Mouse (Mus musculus): ENCODE data around the gene Arhgap11a.

Gene Arhgap11a

GRCm38 (mm10) chr2:113848245-113849121 is at the start of gene Arhgap11a:
Gene Arhgap11a (minus strand): TSS chr2:113848661.
- in situ Hi-C loops (cut with MboI; ENCODE audit: unreplicated experiment in 2 of 2) = loop anchor here (10.0 to 25.0 kb wide), 5 partner anchors 814 to 1739 kb away; partner anchors contain the start of genes BC052040 (in 2 of the 2), Dph6 (in 2 of the 2), Gm21985 (in 1 of the 2) and Katnbl1 (in 1 of the 2)

GRCm38 (mm10) chr2:113893385-113894122 is 45.1 kb upstream of the Arhgap11a start:
- in situ Hi-C loops (cut with MboI; ENCODE audit: unreplicated experiment in 2 of 2) = no loop called here

- in situ Hi-C loops (cut with MboI; ENCODE audit: unreplicated experiment in 2 of 2) = no loop called here
Measured at GRCm38 (mm10) chr2:113887166-113887565, 38.7 kb upstream of the Arhgap11a start.

- in situ Hi-C loops (cut with MboI; ENCODE audit: unreplicated experiment in 2 of 2) = no loop called here
Measured at GRCm38 (mm10) chr2:113886061-113886460, 37.6 kb upstream of the Arhgap11a start.

- in situ Hi-C loops (cut with MboI; ENCODE audit: unreplicated experiment in 2 of 2) = no loop called here
Measured at GRCm38 (mm10) chr2:113870115-113870514, 21.7 kb upstream of the Arhgap11a start.

- in situ Hi-C loops (cut with MboI; ENCODE audit: unreplicated experiment in 2 of 2) = loop anchor here (5.0 kb wide), 1 partner anchor 279 kb away; no protein-coding TSS in a partner anchor
Measured at GRCm38 (mm10) chr2:113868404-113868803, 19.9 kb upstream of the Arhgap11a start.

- in situ Hi-C loops (cut with MboI; ENCODE audit: unreplicated experiment in 2 of 2) = loop anchor here (5.0 kb wide), 1 partner anchor 281 kb away; no protein-coding TSS in a partner anchor
Measured at GRCm38 (mm10) chr2:113866155-113866554, 17.7 kb upstream of the Arhgap11a start.

GRCm38 (mm10) chr2:113849141-113849540 is 680 bp upstream of the Arhgap11a start:
- in situ Hi-C loops (cut with MboI; ENCODE audit: unreplicated experiment in 2 of 2) = loop anchor here (10.0 to 25.0 kb wide), 5 partner anchors 813 to 1738 kb away; partner anchors contain the start of genes BC052040 (in 2 of the 2), Dph6 (in 2 of the 2), Gm21985 (in 1 of the 2) and Katnbl1 (in 1 of the 2)

GRCm38 (mm10) chr2:113847678-113848244 is 700 bp downstream of the Arhgap11a start:
- in situ Hi-C loops (cut with MboI; ENCODE audit: unreplicated experiment in 2 of 2) = loop anchor here (10.0 to 25.0 kb wide), 5 partner anchors 815 to 1740 kb away; partner anchors contain the start of genes BC052040 (in 2 of the 2), Dph6 (in 2 of the 2), Gm21985 (in 1 of the 2) and Katnbl1 (in 1 of the 2)

- in situ Hi-C loops (cut with MboI; ENCODE audit: unreplicated experiment in 2 of 2) = loop anchor here (10.0 to 25.0 kb wide), 5 partner anchors 817 to 1742 kb away; partner anchors contain the start of genes BC052040 (in 2 of the 2), Dph6 (in 2 of the 2), Gm21985 (in 1 of the 2) and Katnbl1 (in 1 of the 2)
Measured at GRCm38 (mm10) chr2:113845081-113845480, 3.4 kb downstream of the Arhgap11a start.

- in situ Hi-C loops (cut with MboI; ENCODE audit: unreplicated experiment in 2 of 2) = loop anchor here (10.0 to 25.0 kb wide), 5 partner anchors 820 to 1745 kb away; partner anchors contain the start of genes BC052040 (in 2 of the 2), Dph6 (in 2 of the 2), Gm21985 (in 1 of the 2) and Katnbl1 (in 1 of the 2)
Measured at GRCm38 (mm10) chr2:113841656-113842437, 6.6 kb downstream of the Arhgap11a start.

- in situ Hi-C loops (cut with MboI; ENCODE audit: unreplicated experiment in 2 of 2) = loop anchor here (25.0 kb wide), 4 partner anchors 823 to 1748 kb away; partner anchors contain the start of genes BC052040 (in 2 of the 2), Dph6 (in 2 of the 2) and Katnbl1 (in 1 of the 2)
Measured at GRCm38 (mm10) chr2:113839488-113839887, 9.0 kb downstream of the Arhgap11a start.

- in situ Hi-C loops (cut with MboI; ENCODE audit: unreplicated experiment in 2 of 2) = loop anchor here (25.0 kb wide), 4 partner anchors 827 to 1752 kb away; partner anchors contain the start of genes BC052040 (in 2 of the 2), Dph6 (in 2 of the 2) and Katnbl1 (in 1 of the 2)
Measured at GRCm38 (mm10) chr2:113835219-113835618, 13.2 kb downstream of the Arhgap11a start.

GRCm38 (mm10) chr2:113828943-113829882 is 19.2 kb downstream of the Arhgap11a start, which contains the start of gene Scg5:
Gene Scg5 (minus strand): TSS chr2:113829121.
- in situ Hi-C loops (cut with MboI; ENCODE audit: unreplicated experiment in 2 of 2) = loop anchor here (5.0 to 25.0 kb wide), 5 partner anchors 337 to 1758 kb away; partner anchors contain the start of genes BC052040 (in 2 of the 2), Dph6 (in 2 of the 2) and Katnbl1 (in 1 of the 2)

- in situ Hi-C loops (cut with MboI; ENCODE audit: unreplicated experiment in 2 of 2) = loop anchor here (5.0 to 25.0 kb wide), 5 partner anchors 336 to 1759 kb away; partner anchors contain the start of genes BC052040 (in 2 of the 2), Dph6 (in 2 of the 2) and Katnbl1 (in 1 of the 2)
Measured at GRCm38 (mm10) chr2:113828086-113828942, 20.1 kb downstream of the Arhgap11a start.

- in situ Hi-C loops (cut with MboI; ENCODE audit: unreplicated experiment in 2 of 2) = loop anchor here in 1 of 2 experiments (5.0 to 25.0 kb wide), 2 partner anchors 327 to 1037 kb away; no protein-coding TSS in a partner anchor
Measured at GRCm38 (mm10) chr2:113823909-113824308, 24.6 kb downstream of the Arhgap11a start.
